Mouse (Mus musculus) heart, postnatal 0 days (tissue): ENCODE data around the gene Ppp2r5e. TPM values are rescaled to one million over a fixed set of nuclear protein-coding genes. Genes with fewer than 3 reads are reported as not detected.
A peak's percentile ranks its signal among the peaks of the same experiment; 100 is the strongest.

Experiments used
- ATAC-seq: fragments of 200-750 bp; cut with Nextera tagmentation; 2 replicates; pipeline ENCODE4 v1.8.0; 2017; ENCODE audit warnings: low read depth, moderate number of reproducible peaks, moderate library complexity; ENCODE audit not compliant: insufficient read depth
- DNase-seq: peaks from one replicate; pipeline ENCODE4 v3.0.0-alpha.2; 2016; ENCODE audit warnings: low spot score
- H3K27ac ChIP-seq: fragments of 300-500 bp; sonication (generic); 2 replicates; pipeline ENCODE4 v1.5.1; 2014; ENCODE audit warnings: low read depth, mild to moderate bottlenecking
- H3K27me3 ChIP-seq: fragments of 300-500 bp; sonication (generic); 2 replicates; pipeline ENCODE4 v1.6.1; 2014; ENCODE audit warnings: low read length, mixed read lengths; ENCODE audit not compliant: control insufficient read depth, insufficient read depth
- H3K36me3 ChIP-seq: fragments of 300-500 bp; sonication (generic); replicated peaks from 2 replicates; pipeline ENCODE4 v1.6.1; 2014; ENCODE audit warnings: low read length, mixed read lengths; ENCODE audit not compliant: control insufficient read depth, insufficient read depth
- H3K4me1 ChIP-seq: fragments of 300-500 bp; sonication (generic); 2 replicates; pipeline ENCODE4 v1.6.1; 2014; ENCODE audit warnings: antibody characterized with exemption; ENCODE audit not compliant: control insufficient read depth, insufficient read depth
- H3K4me2 ChIP-seq: fragments of 300-500 bp; sonication (generic); 2 replicates; pipeline ENCODE4 v1.6.1; 2014; ENCODE audit warnings: low read depth, mild to moderate bottlenecking, low read length, moderate library complexity
- H3K4me3 ChIP-seq: fragments of 300-500 bp; sonication (generic); 2 replicates; pipeline ENCODE4 v1.5.1; 2014; ENCODE audit warnings: low read depth, low read length
- H3K9ac ChIP-seq: fragments of 300-500 bp; sonication (generic); replicated peaks from 2 replicates; pipeline ENCODE4 v1.6.1; 2014; ENCODE audit warnings: low read depth, low read length, mixed read lengths
- H3K9me3 ChIP-seq: fragments of 300-500 bp; sonication (generic); replicated peaks from 2 replicates; pipeline ENCODE4 v1.6.1; 2016; ENCODE audit warnings: low read length; ENCODE audit not compliant: control insufficient read depth
- CTCF ChIP-seq: IDR thresholded peaks from 2 replicates; pipeline ENCODE4 v1.5.1; 2016; ENCODE audit warnings: antibody characterized with exemption, control low read depth, low read depth
- EP300 ChIP-seq: IDR thresholded peaks from 2 replicates; pipeline ENCODE4 v1.6.1; 2016; ENCODE audit warnings: antibody characterized with exemption, low read depth
- WGBS: fragments of 180-500 bp; shearing (Covaris S2); extraction: QIAGEN DNeasy Blood & Tissue Kit; methylation state at CpG from one replicate; pipeline ENCODE4 v1.1.7; 2014; 5-methylcytosine and 5-hydroxymethylcytosine counted together
- polyA plus RNA-seq: library from polyadenylated mRNA; unstranded; fragments of >200 nt; fragmentation: Nextera tagmentation; extraction: Ambion mirVana; gene quantifications from 2 replicates; pipeline ENCODE4 v1.2.1, GENCODE M21; 2015
- total RNA-seq: library from RNA; depleted of rRNA; stranded (reverse); fragments of >200 nt; gene quantifications from 2 replicates; pipeline ENCODE4 v1.2.3, GENCODE M21; 2014; ENCODE audit warnings: low replicate concordance

Ppp2r5e gene
- total and polyA plus RNA-seq, 2 experiments from 2014 or later, result 7.5 TPM

DNA sequence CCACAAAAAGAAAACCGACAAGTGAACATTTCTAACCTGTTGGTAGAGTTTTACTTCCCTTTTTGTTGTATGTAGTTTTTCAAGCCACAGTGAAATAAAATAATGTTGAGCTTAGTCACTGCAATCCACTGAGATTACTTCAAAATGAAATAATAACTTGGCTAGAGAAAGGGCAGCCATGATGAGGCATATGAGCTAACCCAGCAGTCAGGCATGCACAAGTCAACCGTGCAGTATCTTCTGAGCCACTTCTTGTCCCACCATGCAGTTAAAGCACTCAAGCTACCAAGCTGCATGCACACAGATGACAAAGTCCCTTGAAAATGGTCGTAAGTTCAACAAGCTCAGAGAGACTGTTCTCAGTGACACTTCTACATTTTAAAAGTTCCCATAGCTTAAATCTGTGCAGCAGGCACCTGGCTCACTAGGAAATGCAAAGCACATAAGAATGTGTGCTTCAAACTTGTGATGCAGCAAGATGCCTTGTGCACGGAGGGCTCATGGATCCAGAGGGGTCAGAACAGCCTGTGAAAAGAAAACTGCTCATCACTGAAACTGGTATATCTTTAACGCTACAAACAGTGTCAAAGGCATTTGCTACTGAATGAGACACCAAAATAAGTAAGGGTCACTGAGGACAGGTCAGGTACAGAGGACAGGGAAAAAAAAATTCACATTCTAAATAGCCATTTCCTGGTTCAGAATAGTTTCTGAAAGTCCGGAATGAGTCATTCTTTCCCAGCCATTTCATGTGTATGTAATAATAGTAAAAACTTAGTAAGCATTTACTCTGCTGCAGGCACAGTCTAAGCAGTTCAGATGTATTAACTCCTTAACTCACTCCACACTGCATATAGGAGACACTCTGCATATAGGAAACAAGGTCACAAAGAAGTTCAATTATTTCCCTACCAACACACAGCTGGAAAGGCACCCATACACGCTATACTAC, 66.9 kb downstream of the Ppp2r5e start:
- Histone ChIP-seq H3K4me1 (peaks cover 20% of the 10 kb centered on the region), H3K4me3 (no peak overlapping the region), H3K9ac (no peak overlapping the region), H3K4me2 (no peak overlapping the region), H3K27ac (peak overlapping the region; percentile 73), H3K27me3 (no peaks in the 10 kb centered on the region), H3K9me3 (no peaks in the 10 kb centered on the region), H3K36me3 (no peaks in the 10 kb centered on the region)
- ATAC-seq (peak; percentile 39; the same call in 1 of the 2 replicates), DNase-seq (peak; percentile 53)
- WGBS, result 51% methylated on average over 7 of the region's 7 CpGs
- no peak for TF ChIP-seq CTCF
- TF ChIP-seq EP300, result no peak

DNA sequence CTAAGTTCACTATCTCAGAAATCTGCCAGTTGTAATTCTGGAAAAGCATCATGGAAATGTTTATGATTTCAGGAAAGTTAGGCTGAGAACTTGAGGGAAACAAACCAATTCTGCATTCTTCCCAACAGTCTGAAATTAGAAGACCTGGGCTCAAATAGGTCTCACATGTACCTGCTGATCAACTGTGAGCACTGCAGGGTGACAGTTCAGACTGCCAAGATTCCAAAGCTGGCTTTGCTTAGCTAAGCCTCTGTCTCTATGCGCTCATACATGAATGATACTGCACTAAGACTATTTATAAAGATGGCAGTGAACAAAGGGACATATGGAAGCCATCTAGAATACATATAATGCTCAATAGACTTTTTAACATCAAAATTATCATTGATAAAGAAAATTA, 67.7 kb downstream of the Ppp2r5e start:
- ATAC-seq, result no peak
- 41% methylated on average over 1 of the region's 1 CpGs for WGBS

DNA sequence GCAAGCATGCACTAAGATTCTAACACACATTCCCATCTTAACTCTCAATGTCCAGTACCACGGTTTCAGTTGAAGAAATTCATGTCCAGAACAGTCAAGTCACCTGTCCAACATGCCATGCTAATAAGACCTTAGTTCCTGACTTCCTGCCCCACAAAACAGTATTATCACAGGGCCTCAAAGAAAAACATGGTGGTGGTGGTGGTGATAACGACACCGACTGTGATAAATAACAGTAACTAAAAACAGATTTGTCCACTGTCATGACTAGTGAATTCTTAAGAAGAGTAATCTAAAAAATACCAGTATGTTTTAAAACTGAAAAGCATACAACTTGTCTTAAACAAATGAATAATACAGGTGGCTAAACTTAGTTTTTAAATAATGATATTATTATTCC, 71.8 kb downstream of the Ppp2r5e start:
- 51% methylated on average over 3 of the region's 3 CpGs for WGBS
- no peaks in the 10 kb centered on the region for H3K27me3 ChIP-seq
- peak overlapping the region; percentile 20; the same call in 1 of the 2 replicates for H3K27ac ChIP-seq
- H3K9me3 ChIP-seq, result no peaks in the 10 kb centered on the region
- DNase-seq, result no peak
- ATAC-seq, result no peak
- H3K4me1 ChIP-seq, result peaks cover 31% of the 10 kb centered on the region
- TF ChIP-seq CTCF, result no peak
- no peak for TF ChIP-seq EP300
- no peaks in the 10 kb centered on the region for H3K36me3 ChIP-seq
- H3K4me3 ChIP-seq, result no peak overlapping the region
- no peak overlapping the region for H3K4me2 ChIP-seq
- H3K9ac ChIP-seq, result no peak overlapping the region

More for the DNA sequence above, 67.7 kb downstream of the Ppp2r5e start:
- H3K27me3 ChIP-seq, result no peaks in the 10 kb centered on the region
- peaks cover 15% of the 10 kb centered on the region for H3K4me1 ChIP-seq
- no peak overlapping the region for H3K9ac ChIP-seq
- H3K27ac ChIP-seq, result no peak overlapping the region
- no peaks in the 10 kb centered on the region for H3K9me3 ChIP-seq
- DNase-seq, result no peak
- no peak overlapping the region for H3K4me3 ChIP-seq
- no peak for TF ChIP-seq EP300
- TF ChIP-seq CTCF, result no peak
- no peak overlapping the region for H3K4me2 ChIP-seq
- no peaks in the 10 kb centered on the region for H3K36me3 ChIP-seq

DNA sequence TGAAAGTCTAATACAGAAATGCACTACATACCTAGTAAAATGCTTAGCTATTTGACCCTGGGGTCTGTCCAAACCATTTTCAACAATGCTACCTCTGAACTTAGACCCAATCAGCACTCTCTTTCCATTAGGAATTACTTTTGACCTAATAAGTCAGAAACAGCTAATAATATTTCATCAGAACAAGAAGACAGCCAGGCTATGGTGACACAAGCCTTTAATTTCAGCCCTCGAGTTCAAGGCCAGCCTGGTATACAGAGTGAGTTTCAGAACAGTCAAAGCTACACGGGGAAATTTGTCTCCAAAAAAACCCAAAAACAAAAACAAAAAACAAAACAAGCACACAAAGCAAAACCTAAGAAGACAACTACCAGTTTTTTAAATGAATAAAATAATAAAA, 73.1 kb downstream of the Ppp2r5e start:
- Histone ChIP-seq H3K4me2 (no peak overlapping the region), H3K4me3 (no peak overlapping the region), H3K27me3 (no peaks in the 10 kb centered on the region), H3K27ac (no peak overlapping the region), H3K9me3 (no peaks in the 10 kb centered on the region), H3K4me1 (peaks cover 33% of the 10 kb centered on the region), H3K36me3 (no peaks in the 10 kb centered on the region), H3K9ac (no peak overlapping the region)
- 79% methylated on average over 2 of the region's 2 CpGs for WGBS
- DNase-seq (no peak), ATAC-seq (no peak)
- no peak for TF ChIP-seq CTCF
- no peak for TF ChIP-seq EP300

DNA sequence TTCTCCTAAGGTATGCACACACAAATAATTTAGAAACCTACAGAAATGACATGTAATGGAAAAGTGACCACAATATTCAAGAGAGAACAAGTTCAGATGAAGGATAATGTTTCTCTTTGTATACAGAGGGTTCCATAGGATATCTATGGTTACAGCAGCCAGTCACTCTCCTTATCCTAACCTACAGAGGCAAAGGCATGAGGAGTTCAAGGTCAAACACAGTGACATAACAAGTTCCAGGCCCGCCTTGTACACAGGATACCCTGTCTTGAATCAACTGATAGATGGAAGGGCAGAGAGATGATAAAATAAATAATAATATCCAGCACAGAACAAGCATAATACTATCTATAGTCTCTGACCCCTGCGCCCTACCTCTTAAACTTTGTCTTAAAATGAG, 73.7 kb downstream of the Ppp2r5e start:
- Histone ChIP-seq H3K27me3 (no peaks in the 10 kb centered on the region), H3K36me3 (no peaks in the 10 kb centered on the region), H3K27ac (no peak overlapping the region), H3K4me3 (no peak overlapping the region), H3K4me1 (peaks cover 33% of the 10 kb centered on the region), H3K9ac (no peak overlapping the region), H3K4me2 (no peak overlapping the region), H3K9me3 (no peaks in the 10 kb centered on the region)
- WGBS, result 68% methylated on average over 2 of the region's 2 CpGs
- TF ChIP-seq EP300 (no peak), CTCF (no peak)
- DNase-seq (no peak), ATAC-seq (no peak)
